Mouse (Mus musculus): ENCODE measurements at regions not wholly inside any gene's neighbourhood (a gene's known extent, or its start where the extent isn't known, plus 50 kb on each side); places are given as distances from the start of the nearest gene placed in this dataset.

DNA sequence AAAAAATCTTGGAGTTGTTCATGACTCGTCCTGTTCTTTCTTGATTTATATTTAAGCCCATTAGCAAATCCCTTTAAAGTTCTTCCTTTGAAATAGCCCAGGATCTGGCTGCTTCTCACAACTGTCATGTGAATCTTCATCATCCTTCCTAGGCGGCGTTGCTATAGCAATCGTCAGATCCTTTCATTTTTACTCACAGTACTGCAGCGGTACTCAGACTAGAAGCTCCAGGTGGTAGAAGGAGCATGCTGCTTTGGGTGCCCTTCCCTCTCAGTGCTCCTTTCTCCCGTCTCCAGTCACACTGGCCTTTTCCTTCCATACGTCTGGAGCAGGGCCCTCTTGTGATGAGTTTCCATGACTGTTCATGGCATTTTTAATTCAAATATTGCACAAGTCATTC is 93.1 kb downstream of the Gm10260 start:
- H3K4me1 ChIP-seq (ENCODE audit: control insufficient read depth, insufficient read depth, low read length) = peaks cover 37% of the 10 kb centered on the region
- H3K9ac ChIP-seq (ENCODE audit: low read depth, low read length) = no peak overlapping the region
- H3K4me2 ChIP-seq (ENCODE audit: low read depth, low read length) = no peak overlapping the region
- no peaks in the 10 kb centered on the region for H3K9me3 ChIP-seq (ENCODE audit: control insufficient read depth, low read length)
- no peak overlapping the region for H3K27ac ChIP-seq (replicated peaks; ENCODE audit: low read depth, low read length)
- no peak overlapping the region for H3K4me3 ChIP-seq (ENCODE audit: low read depth, low read length)
- ATAC-seq (ENCODE audit: low read depth) (no peak), DNase-seq (ENCODE audit: low spot score) (no peak)
- 88% methylated on average over 7 of the region's 7 CpGs for WGBS
- no peaks in the 10 kb centered on the region for H3K27me3 ChIP-seq (replicated peaks; ENCODE audit: control insufficient read depth, insufficient read depth, low read length)
- H3K36me3 ChIP-seq (ENCODE audit: control insufficient read depth, insufficient read depth, low read length) = no peaks in the 10 kb centered on the region

DNA sequence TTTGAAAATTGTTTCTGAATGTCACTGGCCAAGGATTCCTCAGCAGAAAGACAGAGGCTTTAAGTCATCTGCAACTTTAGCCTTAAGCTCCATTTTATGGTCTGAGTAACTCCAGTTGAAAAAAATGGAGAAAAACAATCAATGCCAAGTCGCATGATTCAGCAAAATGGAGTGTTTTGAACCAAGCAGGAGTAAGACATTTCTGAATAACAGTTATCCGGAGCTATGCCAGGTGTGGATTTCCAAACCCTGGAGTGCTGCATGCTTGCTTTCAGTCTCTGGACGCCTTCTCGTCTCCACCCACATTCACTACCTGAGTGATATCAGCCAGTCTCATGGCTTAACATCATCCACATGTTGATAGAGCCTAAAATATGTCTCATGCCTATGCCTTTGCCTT is 93.7 kb downstream of the Gm10260 start:
- 80% methylated on average over 4 of the region's 4 CpGs for WGBS
- H3K27me3 ChIP-seq (replicated peaks; ENCODE audit: control insufficient read depth, insufficient read depth, low read length) = no peaks in the 10 kb centered on the region
- H3K4me2 ChIP-seq (ENCODE audit: low read depth, low read length) = no peak overlapping the region
- no peak for ATAC-seq (ENCODE audit: low read depth)
- peaks cover 39% of the 10 kb centered on the region for H3K4me1 ChIP-seq (ENCODE audit: control insufficient read depth, insufficient read depth, low read length)
- DNase-seq (ENCODE audit: low spot score) = no peak
- H3K9ac ChIP-seq (ENCODE audit: low read depth, low read length) = no peak overlapping the region
- no peaks in the 10 kb centered on the region for H3K36me3 ChIP-seq (ENCODE audit: control insufficient read depth, insufficient read depth, low read length)
- H3K4me3 ChIP-seq (ENCODE audit: low read depth, low read length) = no peak overlapping the region
- H3K9me3 ChIP-seq (ENCODE audit: control insufficient read depth, low read length) = no peaks in the 10 kb centered on the region
- no peak overlapping the region for H3K27ac ChIP-seq (replicated peaks; ENCODE audit: low read depth, low read length)

DNA sequence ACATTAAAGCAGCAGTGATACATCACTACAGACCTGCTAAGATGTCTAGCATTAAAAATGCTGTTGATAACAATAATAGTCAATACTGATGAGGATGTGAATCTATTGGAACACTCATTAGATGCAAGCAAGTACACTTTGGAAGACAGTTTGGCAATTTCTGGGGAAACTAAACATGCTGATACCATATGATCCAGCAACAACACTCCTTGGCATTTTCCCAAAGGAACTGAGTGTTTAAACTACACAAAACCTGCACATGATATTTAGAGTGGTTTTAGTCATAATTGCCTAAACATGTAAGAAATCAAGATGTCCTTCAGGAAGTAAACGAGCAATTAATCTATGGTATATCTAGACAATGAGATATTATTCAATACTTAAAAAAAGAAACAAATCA is 95.2 kb downstream of the Gm10260 start:
- Histone ChIP-seq H3K9me3 (ENCODE audit: control insufficient read depth, low read length) (no peaks in the 10 kb centered on the region), H3K9ac (ENCODE audit: low read depth, low read length) (no peak overlapping the region), H3K4me2 (ENCODE audit: low read depth, low read length) (no peak overlapping the region), H3K36me3 (ENCODE audit: control insufficient read depth, insufficient read depth, low read length) (no peaks in the 10 kb centered on the region), H3K27me3 (replicated peaks; ENCODE audit: control insufficient read depth, insufficient read depth, low read length) (no peaks in the 10 kb centered on the region), H3K4me3 (ENCODE audit: low read depth, low read length) (no peak overlapping the region), H3K4me1 (ENCODE audit: control insufficient read depth, insufficient read depth, low read length) (peaks cover 39% of the 10 kb centered on the region), H3K27ac (replicated peaks; ENCODE audit: low read depth, low read length) (no peak overlapping the region)
- 69% methylated on average over 1 of the region's 1 CpGs for WGBS
- DNase-seq (ENCODE audit: low spot score) = peak; percentile 62
- ATAC-seq (ENCODE audit: low read depth) = no peak

DNA sequence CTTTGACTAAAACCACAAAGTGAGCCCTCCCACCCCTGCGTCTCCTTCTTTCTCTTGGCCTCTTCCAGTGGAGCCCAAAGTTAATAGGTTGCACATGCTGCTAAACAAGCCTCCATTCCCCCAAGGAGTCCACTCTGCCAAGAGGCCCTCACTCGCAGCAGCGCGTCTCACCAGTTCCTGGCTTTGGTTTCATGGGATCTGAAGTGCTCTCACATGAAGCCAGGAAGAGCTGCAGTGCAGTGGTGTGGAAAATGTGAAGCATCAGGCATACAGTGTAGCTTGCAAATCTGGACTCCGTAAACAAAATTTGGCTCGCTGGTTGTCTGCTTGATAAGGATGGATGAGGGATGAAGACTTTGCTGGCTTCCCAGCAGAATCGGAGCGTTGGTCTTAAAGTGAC is 97.7 kb downstream of the Gm10260 start:
- no peak overlapping the region for H3K4me2 ChIP-seq (ENCODE audit: low read depth, low read length)
- no peak overlapping the region for H3K9ac ChIP-seq (ENCODE audit: low read depth, low read length)
- no peaks in the 10 kb centered on the region for H3K27me3 ChIP-seq (replicated peaks; ENCODE audit: control insufficient read depth, insufficient read depth, low read length)
- DNase-seq (ENCODE audit: low spot score) = peak; percentile 98
- no peaks in the 10 kb centered on the region for H3K9me3 ChIP-seq (ENCODE audit: control insufficient read depth, low read length)
- H3K27ac ChIP-seq (replicated peaks; ENCODE audit: low read depth, low read length) = peak overlapping the region; percentile 59; the same call in 1 of the 2 replicates
- no peaks in the 10 kb centered on the region for H3K36me3 ChIP-seq (ENCODE audit: control insufficient read depth, insufficient read depth, low read length)
- H3K4me3 ChIP-seq (ENCODE audit: low read depth, low read length) = no peak overlapping the region
- H3K4me1 ChIP-seq (ENCODE audit: control insufficient read depth, insufficient read depth, low read length) = peaks cover 20% of the 10 kb centered on the region
- 22% methylated on average over 8 of the region's 8 CpGs for WGBS
- ATAC-seq (ENCODE audit: low read depth) = peak; percentile 93

DNA sequence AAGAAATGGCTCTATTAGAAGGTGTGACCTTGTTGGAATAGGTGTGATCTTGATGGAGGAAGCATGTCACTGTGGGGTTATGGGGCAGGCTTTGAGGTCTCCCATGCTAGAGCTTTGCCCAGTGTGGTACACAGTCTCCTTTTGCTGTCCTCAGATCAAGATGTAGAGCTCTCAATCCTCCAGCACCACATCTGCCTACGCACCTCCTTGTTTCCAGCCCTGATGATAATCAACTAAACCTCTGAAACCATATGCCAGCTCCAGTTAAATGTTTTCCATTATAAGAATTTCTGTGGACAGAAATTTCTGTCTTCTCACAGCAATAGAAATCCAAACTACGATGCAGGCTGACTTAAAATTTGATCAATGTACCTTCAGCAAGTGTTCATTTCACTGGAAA is 103.8 kb downstream of the Gm10260 start:
- no peak overlapping the region for H3K9ac ChIP-seq (ENCODE audit: low read depth, low read length)
- H3K4me2 ChIP-seq (ENCODE audit: low read depth, low read length) = no peak overlapping the region
- WGBS = 77% methylated on average over 2 of the region's 2 CpGs
- H3K27me3 ChIP-seq (replicated peaks; ENCODE audit: control insufficient read depth, insufficient read depth, low read length) = no peaks in the 10 kb centered on the region
- no peak overlapping the region for H3K4me3 ChIP-seq (ENCODE audit: low read depth, low read length)
- H3K4me1 ChIP-seq (ENCODE audit: control insufficient read depth, insufficient read depth, low read length) = peaks cover 5% of the 10 kb centered on the region; the same call in 1 of the 2 replicates
- no peaks in the 10 kb centered on the region for H3K9me3 ChIP-seq (ENCODE audit: control insufficient read depth, low read length)
- ATAC-seq (ENCODE audit: low read depth) (no peak), DNase-seq (ENCODE audit: low spot score) (no peak)
- H3K36me3 ChIP-seq (ENCODE audit: control insufficient read depth, insufficient read depth, low read length) = no peaks in the 10 kb centered on the region
- no peak overlapping the region for H3K27ac ChIP-seq (replicated peaks; ENCODE audit: low read depth, low read length)

DNA sequence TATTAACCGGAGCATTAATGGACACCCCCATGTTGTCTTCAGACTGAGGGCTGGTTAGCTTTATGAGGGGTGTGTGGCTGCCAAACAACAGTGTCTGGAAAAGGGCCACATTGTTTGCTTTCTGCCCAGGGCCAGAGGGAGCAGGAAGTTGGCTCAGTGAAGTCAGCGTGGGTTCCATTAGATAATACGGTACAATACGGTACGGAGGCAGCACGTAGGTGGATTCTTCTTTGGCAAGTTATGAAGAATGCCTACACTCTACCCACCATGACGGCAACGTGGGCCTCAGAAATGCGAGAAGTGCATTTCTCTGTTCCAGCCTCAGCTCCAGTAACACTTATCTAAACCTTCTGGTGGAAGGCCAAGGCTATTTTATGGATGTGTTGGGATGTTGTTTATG is 108.2 kb downstream of the Gm10260 start:
- no peaks in the 10 kb centered on the region for H3K27me3 ChIP-seq (replicated peaks; ENCODE audit: control insufficient read depth, insufficient read depth, low read length)
- no peaks in the 10 kb centered on the region for H3K9me3 ChIP-seq (ENCODE audit: control insufficient read depth, low read length)
- H3K36me3 ChIP-seq (ENCODE audit: control insufficient read depth, insufficient read depth, low read length) = no peaks in the 10 kb centered on the region
- peaks cover 3% of the 10 kb centered on the region; the same call in 1 of the 2 replicates for H3K4me1 ChIP-seq (ENCODE audit: control insufficient read depth, insufficient read depth, low read length)
- ATAC-seq (ENCODE audit: low read depth) (peak; percentile 30; the same call in 1 of the 2 replicates), DNase-seq (ENCODE audit: low spot score) (no peak)
- WGBS = 88% methylated on average over 9 of the region's 9 CpGs
- no peak overlapping the region for H3K4me2 ChIP-seq (ENCODE audit: low read depth, low read length)
- no peak overlapping the region for H3K4me3 ChIP-seq (ENCODE audit: low read depth, low read length)
- H3K27ac ChIP-seq (replicated peaks; ENCODE audit: low read depth, low read length) = no peak overlapping the region
- no peak overlapping the region for H3K9ac ChIP-seq (ENCODE audit: low read depth, low read length)

DNA sequence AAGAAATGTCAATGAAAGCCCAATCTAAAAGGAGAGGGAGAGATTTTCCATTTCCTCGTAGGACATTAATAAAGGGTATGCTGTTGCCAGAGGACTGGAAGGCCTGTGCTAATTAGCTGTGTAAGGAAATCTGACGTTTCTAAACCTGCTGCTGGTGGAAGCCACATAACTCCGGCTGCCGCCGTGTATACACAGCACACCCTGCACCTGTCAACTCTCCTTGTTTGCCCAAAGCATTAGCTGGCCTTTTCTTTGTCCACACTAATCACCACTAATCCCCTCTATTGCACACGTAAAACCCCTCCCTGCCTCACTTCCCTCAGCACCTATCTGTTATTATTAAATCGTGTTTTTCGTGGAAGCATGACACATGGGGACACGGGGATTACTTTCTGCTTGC is 108.7 kb downstream of the Gm10260 start:
- no peaks in the 10 kb centered on the region for H3K36me3 ChIP-seq (ENCODE audit: control insufficient read depth, insufficient read depth, low read length)
- peak; percentile 87 for DNase-seq (ENCODE audit: low spot score)
- no peaks in the 10 kb centered on the region for H3K9me3 ChIP-seq (ENCODE audit: control insufficient read depth, low read length)
- peaks cover 5% of the 10 kb centered on the region; the same call in 1 of the 2 replicates for H3K4me1 ChIP-seq (ENCODE audit: control insufficient read depth, insufficient read depth, low read length)
- H3K27me3 ChIP-seq (replicated peaks; ENCODE audit: control insufficient read depth, insufficient read depth, low read length) = no peaks in the 10 kb centered on the region
- no peak overlapping the region for H3K4me3 ChIP-seq (ENCODE audit: low read depth, low read length)
- H3K9ac ChIP-seq (ENCODE audit: low read depth, low read length) = no peak overlapping the region
- WGBS = 52% methylated on average over 9 of the region's 9 CpGs
- H3K27ac ChIP-seq (replicated peaks; ENCODE audit: low read depth, low read length) = no peak overlapping the region
- no peak overlapping the region for H3K4me2 ChIP-seq (ENCODE audit: low read depth, low read length)
- peak; percentile 93 for ATAC-seq (ENCODE audit: low read depth)

DNA sequence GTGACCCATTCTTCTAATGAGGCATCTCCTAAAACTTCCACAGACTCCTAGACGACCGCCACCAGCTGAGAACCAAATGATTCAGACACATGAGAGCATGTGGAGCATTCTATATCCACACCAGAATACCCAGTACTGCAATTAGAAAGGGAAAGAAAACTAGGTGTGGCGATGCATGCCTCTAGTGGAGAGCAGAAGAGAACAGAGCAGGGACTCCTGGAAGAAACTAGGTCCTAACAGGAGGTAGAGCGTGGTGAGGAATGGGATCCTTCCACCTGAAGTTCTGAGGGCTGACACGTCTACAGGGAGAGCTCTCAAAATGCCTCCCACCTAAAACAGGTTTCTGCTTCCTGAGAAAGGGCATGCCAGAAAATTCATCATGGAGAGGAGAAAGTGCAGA is 109.3 kb downstream of the Gm10260 start:
- H3K27ac ChIP-seq (replicated peaks; ENCODE audit: low read depth, low read length) = no peak overlapping the region

DNA sequence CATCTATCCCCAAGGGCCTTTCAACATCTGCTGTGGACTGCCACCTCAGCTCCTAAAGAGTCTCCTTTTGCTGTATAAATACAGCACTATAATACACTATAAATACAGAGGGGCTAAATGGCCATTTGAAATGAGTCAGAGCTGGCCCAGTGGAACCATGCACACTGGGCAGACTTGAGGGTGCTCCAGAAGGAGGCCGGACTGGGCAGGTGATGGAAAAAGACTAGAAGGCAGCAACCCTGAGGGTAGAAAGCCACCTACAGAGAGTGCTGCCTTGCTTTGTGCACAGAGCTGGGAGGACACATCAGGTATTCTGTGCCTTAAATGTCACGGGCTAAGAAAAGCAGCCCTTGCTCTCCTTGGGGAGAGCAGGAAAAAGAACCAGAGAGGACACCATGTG is 110.2 kb downstream of the Gm10260 start:
- Histone ChIP-seq H3K27ac (replicated peaks; ENCODE audit: low read depth, low read length) (no peak overlapping the region), H3K36me3 (ENCODE audit: control insufficient read depth, insufficient read depth, low read length) (no peaks in the 10 kb centered on the region), H3K9ac (ENCODE audit: low read depth, low read length) (no peak overlapping the region), H3K9me3 (ENCODE audit: control insufficient read depth, low read length) (no peaks in the 10 kb centered on the region), H3K4me2 (ENCODE audit: low read depth, low read length) (no peak overlapping the region), H3K4me3 (ENCODE audit: low read depth, low read length) (no peak overlapping the region), H3K27me3 (replicated peaks; ENCODE audit: control insufficient read depth, insufficient read depth, low read length) (no peaks in the 10 kb centered on the region), H3K4me1 (ENCODE audit: control insufficient read depth, insufficient read depth, low read length) (peaks cover 13% of the 10 kb centered on the region; the same call in 1 of the 2 replicates)
- DNase-seq (ENCODE audit: low spot score) (no peak), ATAC-seq (ENCODE audit: low read depth) (no peak)
- WGBS = 86% methylated on average over 2 of the region's 2 CpGs

More for the DNA sequence above, 109.3 kb downstream of the Gm10260 start:
- no peak overlapping the region for H3K9ac ChIP-seq (ENCODE audit: low read depth, low read length)
- peaks cover 9% of the 10 kb centered on the region; the same call in 1 of the 2 replicates for H3K4me1 ChIP-seq (ENCODE audit: control insufficient read depth, insufficient read depth, low read length)
- H3K36me3 ChIP-seq (ENCODE audit: control insufficient read depth, insufficient read depth, low read length) = no peaks in the 10 kb centered on the region
- ATAC-seq (ENCODE audit: low read depth) = no peak
- no peak for DNase-seq (ENCODE audit: low spot score)
- no peak overlapping the region for H3K4me2 ChIP-seq (ENCODE audit: low read depth, low read length)
- H3K9me3 ChIP-seq (ENCODE audit: control insufficient read depth, low read length) = no peaks in the 10 kb centered on the region
- 94% methylated on average over 5 of the region's 5 CpGs for WGBS
- no peak overlapping the region for H3K4me3 ChIP-seq (ENCODE audit: low read depth, low read length)
- no peaks in the 10 kb centered on the region for H3K27me3 ChIP-seq (replicated peaks; ENCODE audit: control insufficient read depth, insufficient read depth, low read length)

Data from embryonic facial prominence, embryonic 14.5 days (tissue).